Mouse (Mus musculus) midbrain, postnatal 0 days (tissue): ENCODE measurements at regions not wholly inside any gene's neighbourhood (a gene's known extent, or its start where the extent isn't known, plus 50 kb on each side); places are given as distances from the start of the nearest gene placed in this dataset.

Source experiments
- ATAC-seq: fragments of 200-750 bp; cut with Nextera tagmentation; 2 replicates; pipeline ENCODE4 v1.8.0; 2017; ENCODE audit warnings: moderate number of reproducible peaks, mild to moderate bottlenecking, moderate TSS enrichment, moderate library complexity; ENCODE audit not compliant: low FRiP score
- DNase-seq: peaks from one replicate; pipeline ENCODE4 v3.0.0-alpha.2; 2015; ENCODE audit warnings: low spot score
- H3K27ac ChIP-seq: fragments of 300-500 bp; sonication (generic); 2 replicates; pipeline ENCODE4 v1.5.1; 2014; ENCODE audit warnings: low read depth, mild to moderate bottlenecking, low read length, mixed read lengths
- H3K27me3 ChIP-seq: fragments of 300-500 bp; sonication (generic); 2 replicates; pipeline ENCODE4 v1.6.1; 2014; ENCODE audit warnings: low read length, control low read depth, mixed read lengths; ENCODE audit not compliant: insufficient read depth
- H3K36me3 ChIP-seq: fragments of 300-500 bp; sonication (generic); 2 replicates; pipeline ENCODE4 v1.6.1; 2014; ENCODE audit warnings: low read length, control low read depth, mixed read lengths; ENCODE audit not compliant: insufficient read depth
- H3K4me1 ChIP-seq: fragments of 300-500 bp; sonication (generic); 2 replicates; pipeline ENCODE4 v1.6.1; 2014; ENCODE audit warnings: mild to moderate bottlenecking, control low read depth, antibody characterized with exemption, low read length, mixed read lengths; ENCODE audit not compliant: insufficient read depth
- H3K4me2 ChIP-seq: fragments of 300-500 bp; sonication (generic); 2 replicates; pipeline ENCODE4 v1.6.1; 2014; ENCODE audit warnings: low read depth, mild to moderate bottlenecking, low read length, mixed read lengths; ENCODE audit not compliant: poor library complexity, severe bottlenecking
- H3K4me3 ChIP-seq: fragments of 300-500 bp; sonication (generic); 2 replicates; pipeline ENCODE4 v1.5.1; 2014; ENCODE audit warnings: low read depth, mild to moderate bottlenecking, low read length, moderate library complexity
- H3K9ac ChIP-seq: fragments of 300-500 bp; sonication (generic); replicated peaks from 2 replicates; pipeline ENCODE4 v1.6.1; 2014; ENCODE audit warnings: mild to moderate bottlenecking, low read length, moderate library complexity, mixed read lengths; ENCODE audit not compliant: poor library complexity, severe bottlenecking
- H3K9me3 ChIP-seq: fragments of 300-500 bp; sonication (generic); 2 replicates; pipeline ENCODE4 v1.6.1; 2016; ENCODE audit warnings: low read length, control low read depth
- CTCF ChIP-seq: IDR thresholded peaks from 2 replicates; pipeline ENCODE4 v1.5.1; 2016; ENCODE audit warnings: antibody characterized with exemption, mild to moderate bottlenecking
- WGBS: fragments of 180-500 bp; shearing (Covaris S2); extraction: QIAGEN DNeasy Blood & Tissue Kit; methylation state at CpG from one replicate; pipeline ENCODE4 v1.1.7; 2014; 5-methylcytosine and 5-hydroxymethylcytosine counted together

DNA sequence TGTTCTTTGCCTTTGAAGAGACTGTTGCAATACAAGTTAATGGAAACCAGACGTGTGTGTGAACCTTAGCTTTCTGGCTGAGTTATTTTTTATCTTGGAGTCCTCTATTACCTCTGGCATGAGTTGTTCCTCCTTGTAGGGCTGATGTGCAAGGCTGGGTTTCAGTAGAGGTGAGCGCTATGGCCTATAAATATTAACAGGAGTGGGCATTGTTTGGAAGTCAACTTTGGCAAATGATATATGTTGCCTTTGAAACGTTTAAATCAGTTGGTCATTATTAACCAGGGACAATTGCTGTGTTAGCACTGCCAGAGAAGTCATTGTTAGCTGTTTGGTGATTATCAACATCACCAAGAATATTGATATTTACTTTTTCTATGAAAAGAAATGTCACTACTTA, 1352.6 kb downstream of the Gsdmc2 start:
- no peaks in the 10 kb centered on the region for H3K27me3 ChIP-seq

DNA sequence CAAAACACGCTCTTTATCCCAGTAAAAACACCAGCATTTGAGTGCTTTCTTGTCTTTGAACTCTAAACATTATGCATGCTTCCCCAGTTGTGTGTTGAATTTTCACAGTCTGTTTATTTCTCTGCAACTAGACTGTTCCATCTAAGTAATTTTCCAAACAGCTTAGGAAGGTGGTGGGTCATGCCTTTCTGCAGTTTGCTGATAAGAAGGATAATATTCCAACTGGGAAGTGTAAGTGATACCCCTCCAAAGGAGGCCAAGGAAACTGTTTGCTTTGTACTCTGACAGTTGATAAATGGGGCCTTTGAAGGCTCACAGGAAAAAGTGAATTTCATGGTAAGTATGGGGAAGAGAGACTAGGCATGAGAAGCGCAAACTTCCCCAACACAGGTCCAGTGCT, 1354.4 kb downstream of the Gsdmc2 start:
- Histone ChIP-seq H3K36me3 (no peaks in the 10 kb centered on the region), H3K9me3 (no peaks in the 10 kb centered on the region), H3K4me2 (no peak overlapping the region), H3K27ac (no peak overlapping the region), H3K27me3 (no peaks in the 10 kb centered on the region), H3K9ac (no peak overlapping the region), H3K4me3 (no peak overlapping the region), H3K4me1 (no peaks in the 10 kb centered on the region)
- no peak for DNase-seq
- no peak for TF ChIP-seq CTCF
- WGBS, result 85% methylated on average over 2 of the region's 2 CpGs
- ATAC-seq, result no peak

More for the DNA sequence above, 1352.6 kb downstream of the Gsdmc2 start:
- H3K9me3 ChIP-seq, result no peaks in the 10 kb centered on the region
- 87% methylated on average over 3 of the region's 3 CpGs for WGBS
- ATAC-seq (no peak), DNase-seq (no peak)
- no peaks in the 10 kb centered on the region for H3K36me3 ChIP-seq
- no peak overlapping the region for H3K9ac ChIP-seq
- no peak overlapping the region for H3K27ac ChIP-seq
- H3K4me2 ChIP-seq, result no peak overlapping the region
- peaks cover 4% of the 10 kb centered on the region; the same call in 1 of the 2 replicates for H3K4me1 ChIP-seq
- TF ChIP-seq CTCF, result no peak
- H3K4me3 ChIP-seq, result no peak overlapping the region

DNA sequence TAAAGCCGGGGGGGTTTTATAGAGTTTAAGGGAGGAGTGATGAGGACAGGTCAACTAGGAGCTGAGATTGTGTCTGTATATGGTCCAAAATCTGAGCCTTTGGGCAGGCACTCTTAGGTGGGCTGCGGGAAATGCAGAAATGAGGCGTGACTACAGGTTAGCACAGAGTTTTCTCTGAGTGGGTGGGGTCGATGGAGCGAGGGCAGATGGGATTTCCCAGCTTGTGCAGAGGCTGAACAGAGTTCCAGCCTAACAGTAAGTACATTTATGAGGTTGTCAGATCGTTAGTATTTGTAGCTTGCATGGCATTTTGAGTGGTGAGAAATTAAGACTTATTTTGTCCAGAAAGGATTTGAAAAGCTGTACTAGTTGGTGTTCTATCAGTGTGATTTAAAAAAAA, 1358.4 kb downstream of the Gsdmc2 start:
- H3K27ac ChIP-seq, result no peak overlapping the region
- no peak overlapping the region for H3K4me3 ChIP-seq
- no peak for TF ChIP-seq CTCF
- 87% methylated on average over 6 of the region's 6 CpGs for WGBS
- no peaks in the 10 kb centered on the region for H3K4me1 ChIP-seq
- H3K27me3 ChIP-seq, result no peaks in the 10 kb centered on the region
- no peaks in the 10 kb centered on the region for H3K9me3 ChIP-seq
- no peak overlapping the region for H3K4me2 ChIP-seq
- no peak for DNase-seq
- no peak overlapping the region for H3K9ac ChIP-seq
- no peak for ATAC-seq
- H3K36me3 ChIP-seq, result no peaks in the 10 kb centered on the region

DNA sequence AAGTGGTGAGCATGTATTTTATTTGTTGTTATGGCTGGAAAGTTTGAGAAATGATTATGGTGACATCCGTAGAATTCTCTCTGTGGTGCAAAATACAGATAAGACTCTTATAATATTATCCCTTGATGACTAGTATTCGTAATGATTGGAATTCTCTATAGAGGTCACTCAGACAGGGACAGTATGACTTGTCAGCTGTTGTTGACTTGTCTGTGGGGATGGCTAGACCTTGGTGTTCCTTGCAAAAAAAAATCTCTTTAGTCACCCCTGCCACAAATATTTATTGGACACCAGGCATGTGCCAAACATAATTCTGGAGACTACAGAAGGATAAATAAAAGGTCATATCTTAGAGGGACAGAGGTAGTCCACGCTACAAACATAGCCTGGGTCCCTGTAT, 1360.6 kb downstream of the Gsdmc2 start:
- no peaks in the 10 kb centered on the region for H3K9me3 ChIP-seq
- no peak overlapping the region for H3K4me3 ChIP-seq
- TF ChIP-seq CTCF, result no peak
- no peak for DNase-seq
- H3K27ac ChIP-seq, result no peak overlapping the region
- no peak overlapping the region for H3K9ac ChIP-seq
- H3K36me3 ChIP-seq, result no peaks in the 10 kb centered on the region
- H3K4me1 ChIP-seq, result no peaks in the 10 kb centered on the region
- no peaks in the 10 kb centered on the region for H3K27me3 ChIP-seq
- ATAC-seq, result no peak
- no peak overlapping the region for H3K4me2 ChIP-seq
- 86% methylated on average over 3 of the region's 3 CpGs for WGBS

DNA sequence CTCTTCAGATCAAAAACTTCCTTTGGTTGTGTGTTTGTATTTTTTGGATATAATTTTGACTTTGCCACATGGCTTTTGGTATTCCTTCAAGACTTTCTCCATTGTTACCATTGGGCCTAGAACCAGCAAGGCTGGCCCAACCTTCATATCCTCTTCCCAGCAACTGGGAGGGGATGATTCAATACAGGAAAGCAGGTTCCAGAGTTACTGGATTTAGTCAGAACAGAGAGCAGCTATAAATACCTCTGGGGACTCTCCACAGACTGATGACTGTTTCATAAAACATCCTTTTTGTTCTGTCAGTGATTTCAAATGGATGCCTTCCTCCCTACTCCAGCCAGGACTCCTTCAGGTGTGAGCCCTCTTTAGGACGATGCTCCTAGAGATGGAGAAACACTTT, 1361.4 kb downstream of the Gsdmc2 start:
- Histone ChIP-seq H3K27me3 (no peaks in the 10 kb centered on the region), H3K4me1 (no peaks in the 10 kb centered on the region), H3K36me3 (no peaks in the 10 kb centered on the region), H3K4me2 (no peak overlapping the region), H3K4me3 (no peak overlapping the region), H3K9ac (no peak overlapping the region), H3K27ac (no peak overlapping the region), H3K9me3 (no peaks in the 10 kb centered on the region)
- TF ChIP-seq CTCF, result no peak
- WGBS, result 83% methylated on average over 1 of the region's 1 CpGs
- DNase-seq, result no peak
- no peak for ATAC-seq

DNA sequence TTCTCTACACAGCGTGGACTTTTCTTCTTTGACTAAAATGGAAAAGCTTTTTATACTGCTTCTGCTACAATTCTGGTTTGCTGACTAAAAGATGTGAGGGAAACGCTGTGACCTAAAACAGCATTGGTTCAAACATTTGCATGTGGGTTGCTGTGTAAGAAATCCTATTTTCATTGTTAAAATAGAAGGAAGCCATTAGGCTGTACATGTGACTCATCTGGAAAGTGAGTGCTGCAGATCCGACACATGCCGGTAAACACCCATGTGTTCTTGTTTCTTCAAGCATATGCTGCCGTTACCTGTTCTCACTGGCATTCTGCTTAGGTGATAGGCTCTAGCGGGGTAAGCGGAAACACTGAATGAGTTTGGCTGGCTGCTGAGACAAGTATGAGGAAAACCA, 1362.6 kb downstream of the Gsdmc2 start:
- WGBS, result 85% methylated on average over 7 of the region's 7 CpGs
- Histone ChIP-seq H3K27ac (no peak overlapping the region), H3K4me1 (no peaks in the 10 kb centered on the region), H3K9me3 (no peaks in the 10 kb centered on the region), H3K4me2 (no peak overlapping the region), H3K9ac (no peak overlapping the region), H3K4me3 (no peak overlapping the region), H3K36me3 (no peaks in the 10 kb centered on the region), H3K27me3 (no peaks in the 10 kb centered on the region)
- DNase-seq (no peak), ATAC-seq (no peak)
- TF ChIP-seq CTCF, result no peak
